Mouse (Mus musculus) kidney, adult 11 months (tissue): ENCODE data around the gene Hhex.

Experiments
- DNase-seq: peaks from one replicate; pipeline ENCODE4 v3.0.0; 2022

The Hhex gene

GRCm38 (mm10) chr19:37434263-37434951 lies at the start of gene Hhex:
Gene Hhex, plus strand, starts transcription at chr19:37434810.
- peak; percentile 67 for DNase-seq

- DNase-seq = no peak
Observed at GRCm38 (mm10) chr19:37386126-37386525, 48.5 kb upstream of the Hhex start.

- no peak for DNase-seq
Observed at GRCm38 (mm10) chr19:37391869-37392268, 42.7 kb upstream of the Hhex start.

GRCm38 (mm10) chr19:37396279-37396678 lies 38.3 kb upstream of the Hhex start:
- no peak for DNase-seq

GRCm38 (mm10) chr19:37400936-37401335 lies 33.7 kb upstream of the Hhex start:
- DNase-seq = no peak

GRCm38 (mm10) chr19:37418294-37418693 lies 16.3 kb upstream of the Hhex start:
- DNase-seq = peak; percentile 11

GRCm38 (mm10) chr19:37419613-37420012 lies 15.0 kb upstream of the Hhex start:
- DNase-seq = peak; percentile 31

- no peak for DNase-seq
Observed at GRCm38 (mm10) chr19:37428589-37428988, 6.0 kb upstream of the Hhex start.

- DNase-seq = no peak
Observed at GRCm38 (mm10) chr19:37431139-37431756, 3.4 kb upstream of the Hhex start.

- no peak for DNase-seq
Observed at GRCm38 (mm10) chr19:37432868-37433570, 1.6 kb upstream of the Hhex start.

GRCm38 (mm10) chr19:37433895-37434262 lies 731 bp upstream of the Hhex start:
- DNase-seq = peak; percentile 38

- DNase-seq = peak; percentile 72
Observed at GRCm38 (mm10) chr19:37435041-37435852, 637 bp downstream of the Hhex start.

- no peak for DNase-seq
Observed at GRCm38 (mm10) chr19:37435853-37436174, 1.2 kb downstream of the Hhex start.

GRCm38 (mm10) chr19:37436514-37437288 lies 2.1 kb downstream of the Hhex start:
- DNase-seq = no peak

- DNase-seq = no peak
Observed at GRCm38 (mm10) chr19:37437289-37437606, 2.6 kb downstream of the Hhex start.

- DNase-seq = no peak
Observed at GRCm38 (mm10) chr19:37440181-37440580, 5.6 kb downstream of the Hhex start.

- DNase-seq = no peak
Observed at GRCm38 (mm10) chr19:37440708-37441475, 6.3 kb downstream of the Hhex start.

GRCm38 (mm10) chr19:37442524-37443286 lies 8.1 kb downstream of the Hhex start:
- DNase-seq = no peak

GRCm38 (mm10) chr19:37443631-37444140 lies 9.1 kb downstream of the Hhex start:
- no peak for DNase-seq

- no peak for DNase-seq
Observed at GRCm38 (mm10) chr19:37448212-37448611, 13.6 kb downstream of the Hhex start.

- no peak for DNase-seq
Observed at GRCm38 (mm10) chr19:37449246-37449645, 14.6 kb downstream of the Hhex start.
